Mouse (Mus musculus) Muller cell, postnatal 12 days (primary cell): ENCODE results near the gene Elfn1.

Source experiments
- DNase-seq: peaks from one replicate; pipeline ENCODE4 v3.0.0-alpha.2; 2015; ENCODE audit errors: inconsistent ontology term

Gene Elfn1

DNA sequence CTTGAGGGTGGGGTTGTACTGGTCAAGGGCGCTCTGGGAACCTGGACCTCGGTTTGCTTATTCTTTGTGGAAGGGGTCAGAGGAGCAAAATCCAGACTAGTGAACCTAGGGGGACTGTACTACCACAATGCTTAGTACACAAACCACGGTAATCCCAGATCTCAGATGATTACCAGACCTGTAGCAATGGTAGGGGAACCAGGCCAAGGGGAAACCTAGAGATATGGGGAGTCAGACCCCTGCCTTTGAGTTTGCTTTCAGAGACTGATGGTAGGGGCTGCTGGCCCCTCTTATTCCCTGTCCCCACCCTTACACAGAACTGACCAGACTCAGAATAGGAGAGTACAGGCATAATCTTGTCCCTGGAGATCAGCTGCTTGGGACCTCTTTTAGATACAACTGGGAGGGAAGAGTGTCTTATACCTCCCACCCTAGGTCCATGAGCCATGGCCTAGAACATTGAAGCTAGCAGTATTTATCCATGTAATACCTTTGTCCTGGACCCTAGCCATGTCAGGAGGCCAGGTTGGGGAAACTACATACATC lies 3.1 kb downstream of the Elfn1 start:
- no peak for DNase-seq

DNA sequence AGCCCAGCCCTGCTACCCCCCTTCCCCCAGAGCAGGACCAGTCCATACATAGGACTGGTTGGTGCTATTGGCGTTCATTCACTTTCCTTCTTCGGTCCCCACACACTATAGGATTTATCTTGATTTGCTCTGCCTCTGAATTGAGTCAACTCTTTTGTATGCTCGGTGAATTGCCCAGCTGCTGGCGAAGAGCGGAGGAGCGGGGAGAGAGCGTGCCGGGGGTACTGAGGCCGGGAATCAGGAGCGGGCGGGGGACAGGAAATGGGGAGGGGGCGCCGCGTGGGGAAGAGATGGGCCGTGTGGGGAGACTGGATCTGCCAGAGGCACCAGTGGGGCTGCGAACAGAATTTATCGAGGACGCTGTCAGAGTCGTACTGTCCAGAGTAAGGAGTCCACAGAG lies 3.8 kb downstream of the Elfn1 start:
- DNase-seq = no peak

DNA sequence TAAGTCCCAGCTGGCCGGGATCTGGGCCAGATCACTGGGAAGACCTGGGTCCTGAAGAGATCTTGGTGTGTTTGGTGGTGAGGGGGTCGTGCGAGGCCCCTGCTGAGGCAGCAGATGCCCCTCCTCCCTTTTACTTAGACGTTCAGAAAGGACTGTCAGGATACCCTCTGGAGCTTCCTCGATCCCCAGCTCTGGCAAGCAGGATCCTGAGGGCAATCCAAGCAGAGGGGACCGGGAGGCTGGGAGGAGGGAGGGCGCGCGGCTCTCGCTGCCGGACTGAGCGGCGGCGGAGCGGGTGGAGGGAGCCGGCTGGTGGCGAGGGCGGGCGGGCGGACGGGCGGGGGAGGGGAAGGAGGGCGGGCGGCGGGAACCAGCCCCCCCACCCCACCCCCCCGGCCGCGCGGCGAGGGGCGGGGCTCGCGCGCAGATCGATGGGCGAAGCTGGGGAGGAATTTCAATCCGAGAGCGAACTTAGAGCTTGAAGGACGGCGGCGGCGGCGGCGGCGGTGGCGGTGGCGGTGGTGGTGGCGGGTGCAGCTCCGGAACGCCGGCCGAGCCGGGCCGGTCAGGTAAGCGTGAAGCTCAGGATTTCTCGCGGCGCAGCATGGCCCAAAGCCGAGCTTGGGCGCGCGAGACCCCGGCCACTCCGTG lies 4.5 kb downstream of the Elfn1 start:
- DNase-seq = peak; percentile 36

DNA sequence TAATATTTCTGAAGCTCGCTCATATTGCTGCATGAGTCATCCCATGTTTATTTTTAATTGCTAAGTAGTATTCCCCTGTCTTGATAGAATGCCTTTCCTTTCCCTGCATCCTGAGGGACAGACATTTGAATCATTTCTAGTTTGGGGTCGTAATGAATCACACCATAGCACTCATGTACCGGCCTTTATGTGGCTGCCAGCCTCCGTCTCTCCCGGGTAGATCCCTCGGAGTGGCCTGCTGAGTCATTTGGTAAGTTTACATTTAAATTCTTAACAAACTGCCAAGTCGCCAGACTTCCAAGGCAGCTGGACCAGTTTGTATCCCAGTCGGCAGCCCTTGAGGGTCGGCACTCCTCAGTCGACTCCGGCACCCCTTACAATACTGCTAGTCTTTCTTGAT lies 13.9 kb downstream of the Elfn1 start:
- DNase-seq = peak; percentile 63

DNA sequence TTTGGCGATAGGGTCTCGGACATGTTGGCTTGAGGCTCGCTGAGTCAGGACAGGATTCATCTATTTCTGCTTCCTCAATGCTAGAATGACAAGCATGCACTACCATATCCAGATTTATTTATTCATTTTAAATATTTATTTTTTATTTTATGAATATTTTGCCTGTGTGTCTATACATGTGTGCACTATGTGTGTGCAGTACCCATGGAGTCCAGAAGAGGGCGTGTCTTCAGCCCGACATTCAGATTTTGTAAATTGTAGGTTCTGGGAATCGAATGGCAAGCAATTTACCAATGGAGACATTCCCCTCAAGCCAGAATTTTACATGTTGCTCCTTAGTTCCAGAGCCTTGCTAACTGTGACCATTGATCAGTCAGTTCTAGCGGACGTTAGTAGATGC lies 16.1 kb downstream of the Elfn1 start:
- DNase-seq = no peak

DNA sequence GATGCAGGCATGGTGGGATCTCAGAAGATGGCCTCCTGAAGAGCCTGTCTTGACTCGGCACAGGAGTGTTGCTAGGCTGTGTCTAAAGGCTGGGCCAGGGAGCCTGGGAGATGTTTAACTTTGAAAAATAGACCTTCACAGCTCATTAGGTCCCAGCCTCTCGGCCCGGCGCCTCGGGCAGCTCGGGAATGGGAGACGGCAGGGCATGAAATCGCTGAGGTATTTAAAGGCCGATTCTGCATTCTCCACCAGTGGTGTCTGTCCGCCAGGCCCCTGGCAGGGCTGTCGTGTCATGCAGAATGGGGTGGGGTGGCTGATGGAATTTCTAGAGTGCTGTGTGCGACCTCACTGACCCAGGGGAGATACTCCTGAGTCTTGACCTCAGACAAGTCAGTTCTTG lies 22.4 kb downstream of the Elfn1 start:
- peak; percentile 93 for DNase-seq

DNA sequence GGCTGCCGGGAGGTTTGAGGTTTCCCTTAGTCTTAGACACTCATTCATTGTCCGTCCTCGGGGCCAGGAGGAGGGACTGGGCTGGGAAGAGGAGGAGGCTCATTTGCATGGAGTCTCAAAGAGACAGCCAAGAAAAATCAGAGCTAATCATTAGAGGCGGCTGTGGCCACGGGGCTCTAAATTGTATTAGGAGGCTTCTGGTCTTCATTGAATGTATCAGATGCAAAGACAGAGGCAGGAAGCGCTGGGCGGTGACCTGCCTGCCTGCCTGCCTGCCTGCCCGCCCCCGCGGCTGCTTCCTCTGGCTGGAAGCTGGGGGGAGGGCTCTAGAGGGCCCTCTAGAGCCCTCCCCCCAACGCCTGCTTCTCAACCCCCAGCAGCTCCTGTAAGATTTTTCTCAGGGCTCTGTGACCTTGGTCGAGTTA lies 23.2 kb downstream of the Elfn1 start:
- DNase-seq = peak; percentile 87

DNA sequence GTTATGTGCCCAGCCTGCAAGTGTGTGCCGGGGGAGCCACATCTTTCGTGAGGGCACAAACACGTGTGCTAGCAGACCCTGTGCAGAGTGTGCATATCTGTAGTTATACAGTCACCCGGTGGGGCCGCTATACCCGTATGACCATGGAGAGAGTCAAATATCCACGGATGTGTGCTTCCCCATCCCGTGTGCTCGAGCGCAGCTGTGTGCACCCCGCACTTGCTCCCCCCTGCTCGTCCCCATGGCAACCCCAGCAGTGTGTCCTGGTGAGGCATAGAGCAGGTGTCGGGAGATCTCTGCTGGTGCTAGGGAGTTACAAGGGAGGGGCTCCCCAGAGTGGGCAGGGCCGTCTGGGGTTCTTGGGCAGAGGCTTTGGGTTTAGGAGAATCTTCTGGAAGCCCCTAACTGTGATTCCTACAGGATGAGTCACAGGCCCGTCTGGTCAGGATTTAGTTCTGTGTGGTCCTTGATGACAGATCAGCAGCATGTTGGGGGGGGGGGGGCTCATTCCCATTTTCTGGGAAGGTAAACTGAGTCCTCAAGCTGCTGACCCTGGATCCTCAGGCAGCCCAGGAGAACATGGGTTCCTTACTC lies 24.3 kb downstream of the Elfn1 start:
- DNase-seq = peak; percentile 75

DNA sequence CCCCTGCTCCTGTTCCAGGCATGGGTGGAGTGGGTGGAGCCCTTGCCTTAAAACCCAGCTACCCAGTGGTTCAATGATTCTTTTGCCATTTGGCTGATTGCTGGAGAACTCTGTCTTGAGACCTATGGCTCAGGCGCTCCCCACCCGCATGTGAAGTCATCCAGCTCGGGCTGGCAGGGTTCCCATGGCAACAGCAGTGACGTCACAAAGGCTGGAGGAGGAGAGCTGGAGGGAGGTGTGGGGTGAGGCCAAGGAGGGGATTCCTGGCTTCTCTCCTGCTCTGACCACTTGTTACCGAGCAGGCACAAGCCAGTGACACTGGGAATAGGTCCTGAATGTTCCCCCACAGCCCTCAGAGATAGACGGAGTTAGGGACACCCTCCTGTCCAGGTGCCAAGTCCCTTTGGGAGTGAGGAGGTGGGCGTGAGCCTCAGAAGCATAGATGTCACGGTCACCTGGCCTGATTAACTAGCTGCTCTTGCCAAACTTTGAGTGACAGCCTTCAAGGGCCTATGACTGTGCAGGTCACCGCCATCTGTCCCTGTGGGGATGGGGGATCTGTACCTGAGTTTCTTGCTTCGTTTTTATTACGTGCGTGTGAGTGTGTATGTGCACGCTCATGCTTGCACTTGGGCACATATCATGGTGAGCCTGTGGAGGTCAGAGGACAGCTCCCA lies 25.0 kb downstream of the Elfn1 start:
- DNase-seq = peak; percentile 87

DNA sequence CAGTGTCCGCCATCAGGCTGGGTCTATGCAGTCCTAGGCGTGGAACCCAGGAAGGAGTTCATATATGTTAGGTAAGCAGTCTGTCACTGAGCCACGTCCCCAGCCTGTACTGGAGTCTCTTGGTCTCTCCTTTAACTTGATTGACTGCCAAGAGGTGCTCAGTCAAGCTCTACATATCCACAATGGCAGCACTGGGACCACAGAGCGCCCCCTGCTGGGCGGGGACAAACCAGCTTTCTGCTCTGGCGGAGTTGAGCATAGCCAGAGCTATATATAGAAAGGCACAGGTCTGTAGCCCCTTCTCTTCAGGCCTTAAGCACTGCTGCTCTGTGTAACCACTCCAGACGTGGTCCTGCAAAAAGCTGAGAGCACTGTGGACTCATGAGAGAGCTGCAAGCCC lies 25.7 kb downstream of the Elfn1 start:
- DNase-seq = peak; percentile 59

DNA sequence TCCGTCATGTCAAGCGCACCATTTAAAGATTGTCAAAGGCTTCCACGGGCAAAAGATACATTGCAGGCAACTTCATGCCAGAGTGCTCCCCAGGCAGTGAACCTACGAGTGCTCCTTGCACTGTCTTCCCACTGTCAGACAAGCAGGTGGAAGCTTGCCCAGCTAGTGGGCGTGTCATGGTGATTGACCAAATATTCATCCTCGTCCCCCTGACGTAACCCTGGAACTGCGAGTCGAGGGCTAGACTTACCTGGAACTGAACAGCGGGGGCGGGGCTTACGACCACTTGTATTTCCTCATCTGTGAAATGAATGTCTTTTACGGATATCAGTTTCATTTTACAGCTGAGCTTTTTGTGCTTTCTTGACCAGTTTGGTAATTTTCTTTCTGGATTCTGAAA lies 28.7 kb downstream of the Elfn1 start:
- no peak for DNase-seq

DNA sequence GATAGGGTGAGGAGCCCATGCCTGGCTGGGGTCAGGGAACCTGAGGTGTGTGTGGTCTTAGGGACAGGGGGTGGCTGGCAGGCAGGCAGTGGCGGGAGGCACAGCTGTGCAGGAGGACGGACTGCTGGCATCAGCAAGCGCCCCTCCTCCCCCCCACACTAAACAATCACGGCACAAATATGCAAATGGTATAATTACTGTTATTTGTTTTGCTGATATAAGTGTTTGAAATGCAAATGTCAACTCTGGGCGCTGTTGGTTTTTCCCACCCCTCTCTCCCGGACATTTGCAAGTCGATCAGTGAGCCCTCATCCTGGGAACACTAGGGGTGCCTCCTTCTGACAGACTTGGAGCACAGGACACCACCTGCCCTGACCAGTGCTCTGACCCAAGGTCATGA lies 37.0 kb downstream of the Elfn1 start:
- DNase-seq = no peak

DNA sequence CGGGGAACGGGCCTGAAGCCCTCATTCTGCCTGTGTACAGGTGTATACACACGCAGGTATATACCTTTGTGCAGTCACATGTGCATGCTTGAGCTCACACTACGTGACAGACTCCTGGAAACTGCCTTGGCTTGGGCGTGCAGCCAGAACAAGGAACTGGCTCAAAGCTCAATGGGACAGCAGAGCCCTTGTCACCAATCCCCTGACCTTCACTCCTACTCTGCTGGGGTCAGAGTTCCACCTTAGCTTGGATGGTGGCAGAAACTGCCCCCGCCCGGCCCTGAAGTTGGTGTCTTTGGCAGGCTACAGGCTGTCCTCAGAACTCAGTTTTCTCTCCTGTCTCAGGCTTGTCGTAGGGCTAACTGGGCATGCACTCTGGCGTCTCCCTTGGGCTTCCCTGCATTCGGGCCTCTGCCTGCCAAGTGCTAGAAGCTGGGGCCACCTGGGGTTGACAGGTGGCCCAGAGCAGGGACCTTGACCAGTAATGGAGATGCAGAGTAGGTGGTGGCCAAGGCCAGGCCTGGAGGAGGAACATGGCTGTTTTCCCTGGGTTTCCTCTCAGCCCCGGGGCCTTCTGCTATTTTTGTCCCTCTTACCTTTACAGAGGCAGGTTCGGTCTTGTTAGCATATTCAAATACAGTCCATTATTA lies 38.1 kb downstream of the Elfn1 start:
- no peak for DNase-seq

DNA sequence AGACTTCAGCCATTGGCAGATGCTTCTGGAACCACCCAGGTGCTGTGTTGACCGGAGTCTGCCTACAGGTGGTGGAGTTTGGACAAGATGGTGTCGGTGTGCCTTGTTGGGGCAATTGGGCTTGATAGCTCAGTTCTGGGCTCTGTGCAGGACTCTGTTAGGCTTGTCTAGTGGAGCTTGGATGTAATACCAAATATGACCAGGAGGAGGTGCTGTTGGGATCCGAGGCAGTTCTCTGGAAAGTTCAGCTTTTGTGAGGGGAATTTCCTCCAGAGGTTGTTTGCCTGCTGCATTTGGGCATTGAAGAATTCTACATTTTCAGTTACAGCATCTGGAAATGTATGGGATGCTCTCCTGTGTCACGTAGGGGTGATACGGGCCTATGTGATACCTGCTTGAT lies 39.7 kb downstream of the Elfn1 start:
- no peak for DNase-seq

DNA sequence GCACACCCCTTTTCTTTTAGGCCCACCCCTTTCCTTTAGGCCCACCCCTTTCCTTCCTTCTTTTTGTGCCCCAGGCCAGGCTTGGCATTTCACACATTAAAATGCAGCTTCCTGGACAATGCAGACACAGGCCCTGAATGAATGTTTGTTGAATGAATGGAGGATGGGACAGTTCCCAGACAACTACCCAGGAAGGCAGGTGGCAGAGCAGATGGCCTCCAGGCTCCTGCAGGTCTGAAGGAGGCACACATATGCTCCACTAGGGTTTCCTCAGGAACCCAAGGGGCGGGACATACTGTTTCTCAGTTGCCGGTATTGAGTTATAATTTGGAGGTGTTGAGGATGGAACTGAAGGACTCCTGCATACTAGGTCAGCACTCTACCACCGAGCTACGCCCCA lies 40.8 kb downstream of the Elfn1 start:
- no peak for DNase-seq

DNA sequence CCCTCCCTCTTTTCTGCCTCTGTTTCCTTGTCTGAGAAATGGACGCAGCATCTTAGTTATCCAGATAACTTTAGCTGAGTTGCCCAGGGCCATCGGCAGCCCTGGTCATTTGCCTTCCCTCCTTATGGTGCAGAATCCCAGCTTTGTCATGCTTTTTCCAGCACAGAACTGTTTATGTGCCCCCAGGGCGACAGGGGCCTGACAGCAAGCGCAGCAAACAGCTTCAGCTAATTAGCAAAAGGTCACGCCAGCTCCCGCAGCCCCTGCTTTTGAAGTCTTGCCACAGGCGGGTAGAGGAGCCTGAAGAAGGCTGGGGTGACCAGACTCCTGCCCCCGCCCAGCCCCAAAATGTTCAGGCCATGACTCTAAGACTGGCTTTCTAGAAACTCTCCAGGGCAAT lies 41.6 kb downstream of the Elfn1 start:
- peak; percentile 18 for DNase-seq

DNA sequence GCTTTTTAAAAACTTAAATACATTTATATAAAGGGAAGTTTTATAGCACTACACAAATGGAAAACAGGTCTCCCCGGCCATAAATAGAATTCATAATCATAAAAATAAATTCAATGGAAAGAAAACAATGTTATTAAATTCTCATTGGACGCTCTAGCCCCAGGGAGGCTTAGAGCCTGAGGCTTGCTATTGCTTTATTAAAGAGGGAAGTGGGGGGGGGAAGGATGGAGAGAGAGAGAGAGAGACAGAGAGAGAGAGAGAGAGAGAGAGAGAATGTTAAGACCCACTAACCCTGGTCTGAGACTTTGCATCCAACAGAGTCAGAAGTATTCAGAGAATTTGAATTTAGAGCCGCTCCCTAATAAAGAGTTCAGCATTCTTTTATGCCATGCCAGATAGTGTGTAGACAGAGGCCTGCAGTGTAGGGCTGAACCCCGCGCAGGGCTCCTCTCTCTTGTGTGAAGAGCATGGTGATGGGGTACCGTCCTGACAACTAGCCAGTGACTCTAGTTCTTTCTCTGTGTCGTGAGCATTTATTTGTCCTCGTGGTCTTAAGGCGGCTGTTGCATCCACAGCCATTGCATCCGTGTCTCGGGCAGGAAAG lies 42.3 kb downstream of the Elfn1 start:
- DNase-seq = peak; percentile 63

DNA sequence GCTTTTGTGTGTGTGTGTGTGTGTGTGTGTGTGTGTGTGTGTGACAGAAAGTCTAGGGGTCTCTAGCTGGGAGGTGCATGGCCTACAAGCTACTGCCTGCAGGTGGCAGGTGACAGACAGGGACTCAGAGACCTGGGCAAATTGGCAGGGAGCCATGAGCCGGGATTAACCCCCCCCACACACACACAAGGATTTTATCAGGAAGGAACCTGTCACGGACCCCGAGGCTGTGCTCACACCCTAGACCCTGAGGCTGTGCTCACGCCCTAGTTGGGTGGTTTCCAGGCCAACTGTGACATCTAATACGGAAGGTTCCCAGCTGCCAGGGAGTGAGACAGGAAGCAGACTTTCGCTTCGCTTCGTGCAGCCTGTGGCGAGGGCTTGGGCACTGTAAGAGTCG lies 49.1 kb downstream of the Elfn1 start:
- peak; percentile 44 for DNase-seq

DNA sequence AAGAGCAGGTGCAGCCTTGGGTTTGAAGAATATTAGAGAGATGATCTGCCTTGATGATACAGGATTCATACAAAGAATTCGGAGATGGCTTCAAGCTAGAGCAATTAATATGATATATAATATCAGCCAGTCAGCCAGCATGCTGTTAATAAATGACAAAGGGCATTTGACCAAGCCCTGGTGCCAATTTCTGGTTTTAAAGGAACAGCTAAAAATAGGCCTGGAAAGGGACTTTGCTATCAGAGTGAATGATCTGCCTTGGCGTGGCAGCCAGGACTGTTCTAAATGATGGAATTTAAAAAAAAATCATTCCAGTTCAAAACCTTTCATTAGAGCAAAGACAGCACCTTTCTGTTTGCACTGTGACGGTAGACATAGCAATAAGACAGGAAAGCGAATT lies 52.0 kb downstream of the Elfn1 start:
- DNase-seq = no peak

DNA sequence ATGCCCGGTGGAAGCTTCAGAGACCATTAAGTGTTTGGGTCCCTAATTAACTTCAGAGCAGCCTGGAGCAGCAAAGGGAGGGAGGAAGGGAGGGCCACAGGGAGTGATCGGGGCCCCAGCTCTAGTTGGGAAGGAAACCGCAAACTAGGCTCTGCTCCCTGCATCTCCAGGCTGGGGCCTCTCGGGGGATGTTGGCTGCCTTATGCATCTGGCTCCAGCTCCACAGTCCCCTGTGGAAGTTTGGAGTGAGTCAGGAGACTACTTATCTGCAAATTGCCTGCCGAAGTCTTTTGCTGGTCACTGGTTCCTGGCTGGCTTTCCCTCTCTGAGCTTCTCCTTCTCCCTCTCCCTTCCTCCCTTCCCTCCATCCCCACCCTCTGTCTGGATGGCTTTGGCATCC lies 56.6 kb downstream of the Elfn1 start:
- DNase-seq = peak; percentile 6

DNA sequence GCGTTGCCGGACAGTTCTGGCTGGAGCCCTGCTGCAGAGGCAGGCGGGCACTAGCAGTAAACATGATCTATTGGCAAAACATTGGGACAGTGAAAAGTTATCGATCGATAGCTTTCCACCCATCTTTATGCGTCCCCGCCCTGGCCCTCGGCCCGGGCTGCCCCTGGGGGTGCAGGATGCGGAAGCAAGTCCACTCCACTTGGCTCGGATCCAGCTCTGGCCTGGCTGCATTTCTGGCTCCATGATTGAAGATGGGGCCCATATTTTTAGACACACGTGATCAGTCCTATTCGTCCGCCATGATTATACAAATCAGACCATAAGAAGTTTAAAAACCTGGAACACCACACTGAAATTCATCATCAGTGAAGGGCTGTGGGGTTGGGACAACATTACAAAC lies 57.9 kb downstream of the Elfn1 start:
- DNase-seq = no peak
